Mouse (Mus musculus): Measurements from ENCODE around the gene Lysmd1. TPM values are rescaled to one million over a fixed set of nuclear protein-coding genes. Genes with fewer than 3 reads are reported as not detected.
A peak's percentile ranks its signal among the peaks of the same experiment; 100 is the strongest.

Gene Lysmd1
- total RNA-seq, 1 experiment: 5.1 TPM

GRCm38 (mm10) chr3:95173256-95173949 is 39.5 kb downstream of the Lysmd1 start:
- Histone ChIP-seq H3K4me3 (ENCODE audit: insufficient read depth in 1 of 2, low read depth in 1 of 2, low read length in 2 of 2, poor library complexity in 1 of 2, severe bottlenecking in 1 of 2) (peak overlapping the region; percentile 44 to 67), H3K36me3 (ENCODE audit: control insufficient read depth, insufficient read depth, low read length, poor library complexity, severe bottlenecking) (peaks cover 23% of the 10 kb centered on the region), H3K9ac (ENCODE audit: insufficient read depth, low read depth, low read length, poor library complexity, severe bottlenecking) (peak overlapping the region; percentile 66), H3K9me3 (ENCODE audit: control insufficient read depth, insufficient read depth, low read depth, low read length) (no peaks in the 10 kb centered on the region), H3K27ac (ENCODE audit: insufficient read depth, low read depth, low read length, poor library complexity, severe bottlenecking) (no peak overlapping the region), H3K4me1 (ENCODE audit: control insufficient read depth in 2 of 2, insufficient read depth in 2 of 2, low read length in 2 of 2, poor library complexity in 1 of 2) (peaks cover 4% of the 10 kb centered on the region in 2 experiments; a peak in 3 of 4 replicates)
- DNase-seq (ENCODE audit: low read depth, low spot score): peak; percentile 12
- in situ Hi-C loops (cut with MboI; ENCODE audit: low sequenced_read_pairs in 2 of 2, unreplicated experiment in 2 of 2): no loop called here
- TF ChIP-seq MAFK (IDR thresholded peaks at IDR 0.05; ENCODE audit: insufficient read depth, low read depth, low read length): no peak
- TF ChIP-seq ZNF384 (IDR thresholded peaks at IDR 0.05; ENCODE audit: low read depth, low read length): no peak
- no peak for TF ChIP-seq HCFC1 (IDR thresholded peaks at IDR 0.05; ENCODE audit: borderline replicate concordance, insufficient read depth, low read length)

- H3K4me1 ChIP-seq (ENCODE audit: control insufficient read depth in 2 of 2, insufficient read depth in 2 of 2, low read length in 2 of 2, poor library complexity in 1 of 2): peaks cover 4% of the 10 kb centered on the region in 2 experiments; a peak in 3 of 4 replicates
- H3K27ac ChIP-seq (ENCODE audit: insufficient read depth, low read depth, low read length, poor library complexity, severe bottlenecking): no peak overlapping the region
- TF ChIP-seq ZC3H11A (IDR thresholded peaks at IDR 0.05; ENCODE audit: borderline replicate concordance, low read depth, low read length) (no peak), CHD2 (IDR thresholded peaks at IDR 0.05; ENCODE audit: low read depth, low read length) (no peak), ZNF384 (IDR thresholded peaks at IDR 0.05; ENCODE audit: low read depth, low read length) (no peak), MAFK (IDR thresholded peaks at IDR 0.05; ENCODE audit: insufficient read depth, low read depth, low read length) (no peak), HCFC1 (IDR thresholded peaks at IDR 0.05; ENCODE audit: borderline replicate concordance, insufficient read depth, low read length) (no peak)
- peaks cover 23% of the 10 kb centered on the region for H3K36me3 ChIP-seq (ENCODE audit: control insufficient read depth, insufficient read depth, low read length, poor library complexity, severe bottlenecking)
- peak overlapping the region; percentile 66; the same call in 1 of the 2 replicates for H3K9ac ChIP-seq (ENCODE audit: insufficient read depth, low read depth, low read length, poor library complexity, severe bottlenecking)
- in situ Hi-C loops (cut with MboI; ENCODE audit: low sequenced_read_pairs in 2 of 2, unreplicated experiment in 2 of 2): no loop called here
- H3K4me3 ChIP-seq (ENCODE audit: insufficient read depth in 1 of 2, low read depth in 1 of 2, low read length in 2 of 2, poor library complexity in 1 of 2, severe bottlenecking in 1 of 2): peak overlapping the region; percentile 44 to 67
- H3K9me3 ChIP-seq (ENCODE audit: control insufficient read depth, insufficient read depth, low read depth, low read length): no peaks in the 10 kb centered on the region
- DNase-seq (ENCODE audit: low read depth, low spot score): peak; percentile 86
Observed at GRCm38 (mm10) chr3:95174011-95174592, 40.2 kb downstream of the Lysmd1 start.

- Histone ChIP-seq H3K9me3 (ENCODE audit: control insufficient read depth, insufficient read depth, low read depth, low read length) (no peaks in the 10 kb centered on the region), H3K27ac (ENCODE audit: insufficient read depth, low read depth, low read length, poor library complexity, severe bottlenecking) (no peak overlapping the region; the same call in 1 of the 2 replicates), H3K4me1 (ENCODE audit: control insufficient read depth in 2 of 2, insufficient read depth in 2 of 2, low read length in 2 of 2, poor library complexity in 1 of 2) (peaks cover 4% of the 10 kb centered on the region in 2 experiments; a peak in 3 of 4 replicates), H3K9ac (ENCODE audit: insufficient read depth, low read depth, low read length, poor library complexity, severe bottlenecking) (no peak overlapping the region; the same call in 1 of the 2 replicates), H3K36me3 (ENCODE audit: control insufficient read depth, insufficient read depth, low read length, poor library complexity, severe bottlenecking) (peaks cover 3% of the 10 kb centered on the region; the same call in 1 of the 2 replicates), H3K4me3 (ENCODE audit: insufficient read depth in 1 of 2, low read depth in 1 of 2, low read length in 2 of 2, poor library complexity in 1 of 2, severe bottlenecking in 1 of 2) (no peak overlapping the region)
- TF ChIP-seq MAFK (IDR thresholded peaks at IDR 0.05; ENCODE audit: insufficient read depth, low read depth, low read length) (no peak), ZNF384 (IDR thresholded peaks at IDR 0.05; ENCODE audit: low read depth, low read length) (no peak), ZC3H11A (IDR thresholded peaks at IDR 0.05; ENCODE audit: borderline replicate concordance, low read depth, low read length) (no peak), CHD2 (IDR thresholded peaks at IDR 0.05; ENCODE audit: low read depth, low read length) (no peak), HCFC1 (IDR thresholded peaks at IDR 0.05; ENCODE audit: borderline replicate concordance, insufficient read depth, low read length) (no peak)
- peak; percentile 26 for DNase-seq (ENCODE audit: low read depth, low spot score)
- in situ Hi-C loops (cut with MboI; ENCODE audit: low sequenced_read_pairs in 2 of 2, unreplicated experiment in 2 of 2): no loop called here
Observed at GRCm38 (mm10) chr3:95176500-95176899, 42.6 kb downstream of the Lysmd1 start.

GRCm38 (mm10) chr3:95177583-95177982 is 43.7 kb downstream of the Lysmd1 start:
- in situ Hi-C loops (cut with MboI; ENCODE audit: low sequenced_read_pairs in 2 of 2, unreplicated experiment in 2 of 2): no loop called here
- H3K36me3 ChIP-seq (ENCODE audit: control insufficient read depth, insufficient read depth, low read length, poor library complexity, severe bottlenecking): no peaks in the 10 kb centered on the region
- H3K27ac ChIP-seq (ENCODE audit: insufficient read depth, low read depth, low read length, poor library complexity, severe bottlenecking): peak overlapping the region; percentile 40; the same call in 1 of the 2 replicates
- TF ChIP-seq CHD2 (IDR thresholded peaks at IDR 0.05; ENCODE audit: low read depth, low read length) (no peak), MAFK (IDR thresholded peaks at IDR 0.05; ENCODE audit: insufficient read depth, low read depth, low read length) (no peak), HCFC1 (IDR thresholded peaks at IDR 0.05; ENCODE audit: borderline replicate concordance, insufficient read depth, low read length) (no peak), ZNF384 (IDR thresholded peaks at IDR 0.05; ENCODE audit: low read depth, low read length) (no peak), ZC3H11A (IDR thresholded peaks at IDR 0.05; ENCODE audit: borderline replicate concordance, low read depth, low read length) (no peak)
- H3K9me3 ChIP-seq (ENCODE audit: control insufficient read depth, insufficient read depth, low read depth, low read length): no peaks in the 10 kb centered on the region
- no peak for DNase-seq (ENCODE audit: low read depth, low spot score)
- H3K9ac ChIP-seq (ENCODE audit: insufficient read depth, low read depth, low read length, poor library complexity, severe bottlenecking): no peak overlapping the region
- H3K4me1 ChIP-seq (ENCODE audit: control insufficient read depth in 2 of 2, insufficient read depth in 2 of 2, low read length in 2 of 2, poor library complexity in 1 of 2): peaks cover 4% of the 10 kb centered on the region in 2 experiments; a peak in 3 of 4 replicates
- H3K4me3 ChIP-seq (ENCODE audit: insufficient read depth in 1 of 2, low read depth in 1 of 2, low read length in 2 of 2, poor library complexity in 1 of 2, severe bottlenecking in 1 of 2): no peak overlapping the region
